Mouse (Mus musculus) kidney, adult 18-20 months (tissue): ENCODE results near the gene Zcchc13.
"Not testable (repeated sequence)": the region's sequence is repeated elsewhere in the genome, so short reads cannot be mapped to it uniquely, and the experiment has no call there.

Experiments used
- DNase-seq: peaks from one replicate; pipeline ENCODE4 v3.0.0; 2021

The Zcchc13 gene

DNA sequence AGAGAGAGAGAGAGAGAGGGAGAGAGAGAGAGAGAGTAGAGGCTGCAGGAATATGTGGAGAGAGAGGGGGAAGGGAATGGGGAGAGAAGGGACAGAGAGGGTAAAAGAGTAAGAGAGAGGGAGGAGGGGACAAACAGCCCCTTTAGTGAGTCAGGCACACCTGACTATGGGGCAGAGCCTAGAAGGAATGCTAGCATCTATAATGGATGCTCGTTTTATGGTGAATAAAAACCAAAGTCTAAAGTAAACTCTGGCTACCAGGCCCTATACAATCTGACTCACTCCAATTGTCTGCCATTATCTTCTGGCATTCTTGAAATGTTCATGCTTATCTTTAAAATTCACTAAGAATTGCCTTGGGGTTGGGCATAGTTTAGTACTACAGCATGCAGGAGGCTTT is 21.7 kb downstream of the Zcchc13 start:
- no peak for DNase-seq

DNA sequence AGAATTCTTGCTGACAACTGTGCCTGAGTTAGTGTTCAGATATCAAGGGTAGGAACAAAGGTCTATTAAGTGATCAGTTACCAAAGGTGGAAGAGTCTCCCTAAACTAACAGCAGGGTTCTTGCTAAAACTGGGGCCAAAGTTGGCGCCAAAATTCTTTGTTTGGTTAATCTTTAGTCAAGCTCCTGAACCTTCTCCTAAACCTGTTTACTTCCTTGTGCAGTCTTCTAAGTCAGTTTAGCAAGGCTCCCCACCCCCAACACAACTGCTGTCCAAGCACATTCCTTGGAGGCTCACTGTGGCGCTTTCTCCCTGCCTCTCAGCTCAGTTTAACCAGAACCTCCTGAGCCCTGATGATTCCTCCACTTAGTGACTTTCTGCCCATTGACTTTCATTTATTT is 22.6 kb downstream of the Zcchc13 start:
- DNase-seq = peak; percentile 81

DNA sequence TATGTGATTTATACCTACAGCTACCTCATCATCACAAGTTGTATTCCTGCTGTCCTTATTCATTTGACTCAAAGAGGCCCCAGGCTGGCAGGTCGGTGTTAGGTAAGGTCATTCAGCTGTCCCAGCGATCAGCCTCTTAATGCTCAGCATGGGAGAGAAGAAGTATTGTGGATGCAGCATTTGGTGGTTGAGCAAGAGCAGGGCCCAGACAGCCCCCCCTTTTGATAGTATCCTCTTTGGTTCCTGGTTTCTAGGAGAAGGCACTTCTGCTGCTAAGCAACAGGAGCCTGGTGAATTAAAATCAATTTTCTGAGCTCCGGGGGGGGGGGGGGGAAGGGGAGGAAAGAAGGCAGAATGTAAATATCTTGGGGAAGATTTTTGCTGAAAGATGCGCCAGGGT is 28.6 kb downstream of the Zcchc13 start:
- no peak for DNase-seq

DNA sequence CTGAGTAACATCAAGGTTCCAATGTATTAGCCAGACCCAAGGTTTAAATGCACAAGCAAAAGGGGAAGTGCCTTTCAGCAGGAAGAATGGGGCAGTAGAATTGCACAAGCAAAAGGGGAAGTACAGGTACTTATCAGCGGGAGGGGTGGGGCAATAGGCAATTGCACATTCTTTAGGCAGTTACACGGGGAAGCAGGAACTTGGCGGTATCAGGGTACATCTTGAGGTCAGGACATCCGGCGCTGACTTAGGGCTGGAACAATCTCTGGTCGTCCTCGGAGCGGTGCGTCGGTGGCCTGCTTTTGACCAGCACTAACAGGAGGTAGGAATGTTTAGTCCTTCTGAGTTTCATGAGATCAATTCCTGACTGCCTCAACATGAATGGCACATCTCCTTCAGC is 34.1 kb downstream of the Zcchc13 start:
- DNase-seq = not testable (repeated sequence)

DNA sequence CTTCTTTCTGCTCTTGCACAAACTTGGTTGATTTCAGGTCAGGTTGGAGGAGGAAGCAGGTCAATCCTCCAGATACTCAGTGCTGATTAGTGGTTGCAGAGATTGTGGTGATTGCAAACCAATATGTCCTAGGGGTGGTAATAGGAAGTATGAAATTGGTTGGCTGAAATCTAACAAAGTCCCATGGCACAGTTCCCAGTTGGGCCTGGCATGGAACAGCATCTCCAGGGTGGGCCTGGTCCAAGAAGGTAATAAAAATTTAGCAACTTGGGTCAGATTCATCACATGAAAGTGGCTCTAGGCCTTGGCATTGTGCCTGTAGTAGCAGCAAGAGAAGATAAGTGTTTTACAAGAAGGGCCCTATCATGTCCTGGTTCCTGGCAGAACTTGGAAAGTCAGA is 39.9 kb downstream of the Zcchc13 start:
- no peak for DNase-seq

DNA sequence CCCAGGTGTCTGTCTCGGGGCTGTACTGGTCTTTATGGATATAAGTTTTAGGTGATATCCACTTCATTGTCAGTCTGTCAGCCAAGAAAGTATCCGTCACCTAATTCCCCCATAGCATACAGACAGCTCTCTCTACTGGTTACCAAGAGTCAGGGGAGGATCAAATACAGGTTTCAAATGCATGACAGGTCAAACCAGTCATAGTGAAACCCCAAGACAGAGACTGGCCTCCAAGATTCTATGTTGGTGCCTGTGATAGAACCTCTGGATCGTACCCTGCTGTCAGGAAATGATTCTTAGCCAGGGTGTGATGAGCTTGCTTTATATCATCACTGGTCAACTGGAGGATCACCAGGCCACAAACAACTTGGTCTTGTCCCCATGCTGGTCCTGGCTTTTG is 43.4 kb downstream of the Zcchc13 start:
- no peak for DNase-seq

DNA sequence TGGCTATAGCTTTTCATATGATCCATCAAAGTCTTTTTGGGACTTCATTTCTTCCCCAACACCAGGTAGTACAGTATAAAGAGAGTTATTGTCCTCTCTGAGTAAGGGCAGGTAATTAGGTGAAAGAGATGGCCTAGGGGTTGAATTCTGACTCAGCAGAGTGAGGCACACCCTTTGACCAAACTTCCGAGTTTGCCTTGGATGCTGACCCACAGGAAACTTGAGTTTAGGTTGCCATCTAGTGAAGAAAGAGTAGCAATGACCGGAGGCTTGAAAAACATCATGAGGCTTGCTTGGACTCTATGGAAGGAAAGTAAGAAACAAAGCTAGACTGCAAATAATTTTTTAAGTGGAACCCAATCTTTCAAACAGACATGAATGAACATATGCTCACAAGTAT is 44.3 kb downstream of the Zcchc13 start:
- DNase-seq = peak; percentile 23
